Mouse (Mus musculus) bone marrow macrophage, adult 2 months (primary cell): Measurements from ENCODE around the gene Plekha4. TPM values are rescaled to one million over a fixed set of nuclear protein-coding genes. Genes with fewer than 3 reads are reported as not detected.

Source experiments
- H3K27ac ChIP-seq: 2 replicates; pipeline ENCODE4 v1.5.1; 2012; ENCODE audit warnings: low read depth, low read length; ENCODE audit not compliant: insufficient read depth
- H3K4me1 ChIP-seq: 2 replicates; pipeline ENCODE4 v1.6.1; 2012; ENCODE audit warnings: low read length; ENCODE audit not compliant: control insufficient read depth, insufficient read depth
- H3K4me3 ChIP-seq: 2 replicates; pipeline ENCODE4 v1.5.1; 2012; ENCODE audit warnings: mild to moderate bottlenecking, low read length, moderate library complexity; ENCODE audit not compliant: insufficient read depth
- CTCF ChIP-seq: IDR thresholded peaks from 2 replicates; pipeline ENCODE4 v1.5.1; 2012; ENCODE audit warnings: low read depth, mild to moderate bottlenecking, low read length, moderate library complexity
- POLR2A ChIP-seq: IDR thresholded peaks from 2 replicates; pipeline ENCODE4 v1.6.1; 2012; ENCODE audit warnings: mild to moderate bottlenecking, low read depth, low read length, borderline replicate concordance
- polyA plus RNA-seq: library from polyadenylated mRNA; stranded (reverse); fragments of >200 nt; gene quantifications from 2 replicates; pipeline ENCODE4 v1.2.4, GENCODE M21; 2012; ENCODE audit not compliant: missing spikeins, insufficient read depth, insufficient read length

Plekha4 gene
- polyA plus RNA-seq, 1 experiment = 1.6 TPM

- TF ChIP-seq POLR2A (no peak), CTCF (no peak)
- Histone ChIP-seq H3K27ac (no peak within 1 kb of the TSS), H3K4me1 (peaks cover 3% of the 10 kb centered on the region; the same call in 1 of the 2 replicates), H3K4me3 (no peak within 1 kb of the TSS)
Measured at GRCm38 (mm10) chr7:45554744-45555143, 28.6 kb downstream of the Plekha4 start, which contains the start of gene Hsd17b14. Gene Hsd17b14, plus strand, starts transcription at chr7:45554893.

- H3K27ac ChIP-seq = no peak overlapping the region
- H3K4me3 ChIP-seq = no peak overlapping the region
- TF ChIP-seq CTCF (no peak; the same call in 1 of the 2 replicates), POLR2A (no peak)
- H3K4me1 ChIP-seq = peaks cover 7% of the 10 kb centered on the region
Measured at GRCm38 (mm10) chr7:45555787-45556186, 29.7 kb downstream of the Plekha4 start.

GRCm38 (mm10) chr7:45558907-45559306 is 32.8 kb downstream of the Plekha4 start:
- Histone ChIP-seq H3K27ac (no peak overlapping the region), H3K4me3 (no peak overlapping the region), H3K4me1 (peaks cover 27% of the 10 kb centered on the region)
- TF ChIP-seq POLR2A = no peak
- no peak for TF ChIP-seq CTCF

GRCm38 (mm10) chr7:45560241-45560640 is 34.1 kb downstream of the Plekha4 start:
- Histone ChIP-seq H3K4me3 (no peak overlapping the region), H3K27ac (no peak overlapping the region), H3K4me1 (peaks cover 27% of the 10 kb centered on the region)
- TF ChIP-seq POLR2A = no peak
- no peak for TF ChIP-seq CTCF

- no peak overlapping the region for H3K27ac ChIP-seq
- no peak overlapping the region for H3K4me3 ChIP-seq
- H3K4me1 ChIP-seq = peaks cover 27% of the 10 kb centered on the region
- TF ChIP-seq POLR2A (no peak), CTCF (peak; percentile 86)
Measured at GRCm38 (mm10) chr7:45560843-45561623, 34.9 kb downstream of the Plekha4 start.

- Histone ChIP-seq H3K4me3 (no peak overlapping the region), H3K4me1 (peaks cover 29% of the 10 kb centered on the region), H3K27ac (peak overlapping the region; percentile 63)
- TF ChIP-seq POLR2A (no peak), CTCF (no peak)
Measured at GRCm38 (mm10) chr7:45561624-45562520, 35.7 kb downstream of the Plekha4 start.

GRCm38 (mm10) chr7:45564811-45565210 is 38.7 kb downstream of the Plekha4 start:
- TF ChIP-seq CTCF (no peak), POLR2A (no peak)
- H3K4me1 ChIP-seq = peaks cover 40% of the 10 kb centered on the region
- H3K27ac ChIP-seq = no peak overlapping the region
- H3K4me3 ChIP-seq = no peak overlapping the region

- Histone ChIP-seq H3K4me1 (peaks cover 39% of the 10 kb centered on the region), H3K4me3 (no peak overlapping the region), H3K27ac (no peak overlapping the region)
- TF ChIP-seq CTCF (no peak), POLR2A (no peak)
Measured at GRCm38 (mm10) chr7:45565446-45565845, 39.3 kb downstream of the Plekha4 start.

GRCm38 (mm10) chr7:45567112-45567779 is 41.1 kb downstream of the Plekha4 start:
- TF ChIP-seq CTCF (no peak), POLR2A (no peak)

More at GRCm38 (mm10) chr7:45567112-45567779, 41.1 kb downstream of the Plekha4 start:
- H3K4me1 ChIP-seq = peaks cover 38% of the 10 kb centered on the region
- H3K4me3 ChIP-seq = no peak overlapping the region
- peak overlapping the region; percentile 79 for H3K27ac ChIP-seq
